Mouse (Mus musculus): Measurements from ENCODE around the gene Itih1.

Gene Itih1

DNA sequence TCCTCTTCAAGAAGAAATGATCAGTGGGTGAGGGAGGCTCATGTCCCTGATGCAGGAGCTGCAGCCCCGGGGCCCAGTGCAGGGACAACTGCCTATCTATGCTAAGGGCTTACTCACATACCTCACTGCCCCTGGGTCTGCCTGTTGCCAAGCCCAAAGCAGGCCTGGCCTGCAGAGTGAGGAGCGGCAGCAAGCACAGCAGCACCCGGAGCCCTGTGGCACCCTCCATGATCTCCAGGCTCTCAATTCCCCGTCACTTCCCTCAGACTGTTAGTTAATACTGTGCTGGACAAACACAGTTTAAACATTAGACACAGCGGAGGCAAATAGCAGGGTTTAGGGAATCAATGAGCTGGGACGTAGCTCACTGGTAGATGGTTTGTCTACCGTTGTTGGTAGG is at the start of gene Itih1:
Gene Itih1, minus strand, starts transcription at position 252 of the 400 bp plus-strand sequence.
- DNase-seq = no peak

DNA sequence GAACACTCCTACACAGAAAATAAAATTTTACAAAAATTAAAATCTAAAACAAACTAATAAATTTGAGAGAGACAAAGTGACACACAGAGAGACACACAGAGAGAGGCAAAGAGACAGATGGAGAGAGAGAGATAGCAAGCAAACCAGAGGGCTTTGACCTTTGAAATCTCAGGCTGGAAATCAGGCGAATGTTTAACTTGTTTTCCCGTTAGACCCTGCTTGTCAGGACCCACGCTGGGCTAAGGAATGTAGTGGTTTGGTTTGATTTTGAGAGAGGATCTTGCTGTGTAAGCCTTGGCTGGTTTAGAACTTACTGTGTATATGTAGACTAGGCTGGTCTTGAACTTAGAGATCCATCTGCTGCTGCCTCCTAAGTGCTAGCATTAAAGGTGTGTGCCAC is 33.1 kb upstream of the Itih1 start:
- no peak for DNase-seq

DNA sequence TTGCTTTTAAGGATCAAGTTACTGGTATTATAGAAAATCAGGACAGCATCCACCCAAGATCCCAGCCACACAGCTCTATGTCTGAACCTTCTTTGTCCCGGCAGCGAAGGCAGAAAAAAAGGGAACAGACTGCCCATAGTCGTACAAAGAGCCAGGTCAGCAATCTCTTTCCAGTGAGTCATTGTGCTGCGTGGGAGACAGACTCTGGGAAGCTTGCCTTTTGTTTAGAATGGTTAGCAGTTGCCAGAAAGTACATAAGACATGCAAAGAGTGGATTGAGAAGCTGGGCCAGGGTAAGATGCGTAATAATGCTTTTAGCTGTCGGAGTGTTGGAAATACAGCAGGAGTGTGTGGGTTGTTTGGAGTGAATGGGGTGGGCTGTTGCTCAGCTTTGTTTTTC is 31.1 kb upstream of the Itih1 start:
- DNase-seq = no peak

DNA sequence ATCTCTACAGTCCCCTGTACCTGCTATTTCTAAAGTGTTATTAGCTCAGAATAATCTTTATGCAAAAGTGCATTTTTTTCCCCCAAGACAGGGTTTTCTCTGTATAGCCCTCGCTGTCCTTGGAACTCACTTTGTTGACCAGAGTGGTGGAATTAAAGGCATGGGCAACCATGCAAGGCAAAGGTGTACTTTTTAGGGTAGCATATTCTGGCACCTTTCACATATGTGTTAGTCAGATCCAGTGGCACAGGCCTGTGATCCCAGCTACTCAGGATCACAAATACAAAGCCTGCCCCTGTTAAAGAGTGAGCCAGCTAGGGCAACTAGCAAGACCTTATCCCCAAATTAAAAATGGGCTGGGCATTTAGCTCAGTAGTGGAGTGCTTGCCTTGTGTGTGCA is 17.3 kb upstream of the Itih1 start:
- no peak for DNase-seq

DNA sequence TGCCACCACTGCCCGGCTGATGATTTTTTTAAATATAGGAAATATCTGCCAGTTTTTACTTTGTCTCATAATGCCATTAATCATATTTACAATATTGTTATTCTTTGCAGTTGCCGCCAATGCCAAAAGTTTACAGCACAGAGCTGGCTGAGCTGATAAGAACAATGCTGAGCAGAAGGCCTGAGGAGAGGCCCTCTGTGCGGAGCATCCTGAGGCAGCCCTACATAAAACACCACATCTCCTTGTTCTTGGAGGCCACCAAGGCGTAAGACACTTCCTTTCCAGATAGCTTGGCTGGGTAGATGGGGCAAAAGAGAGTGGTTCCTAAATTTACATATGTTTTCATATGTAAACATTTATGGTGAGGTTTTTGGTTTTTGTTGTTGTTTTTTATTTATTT is 15.9 kb upstream of the Itih1 start:
- no peak for DNase-seq

DNA sequence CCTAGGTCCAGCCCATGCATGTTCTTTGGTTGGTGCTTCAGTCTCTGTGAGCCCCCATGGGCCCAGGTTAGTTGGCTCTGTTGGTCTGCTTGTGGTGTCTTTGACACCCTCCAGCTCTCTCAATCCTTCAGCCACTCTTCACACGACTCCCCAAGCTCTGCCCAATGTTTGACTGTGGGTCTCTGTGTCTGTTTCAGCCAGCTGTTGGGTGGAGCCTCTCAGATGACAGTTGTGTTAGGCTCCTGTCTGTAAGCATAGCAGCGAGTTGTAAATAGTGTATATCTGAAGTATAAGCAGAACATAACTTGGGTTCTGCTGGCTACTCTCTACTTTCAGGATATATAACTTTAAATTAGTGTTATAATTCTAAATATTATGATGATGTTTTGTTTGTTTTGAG is 15.4 kb upstream of the Itih1 start:
- DNase-seq = no peak

DNA sequence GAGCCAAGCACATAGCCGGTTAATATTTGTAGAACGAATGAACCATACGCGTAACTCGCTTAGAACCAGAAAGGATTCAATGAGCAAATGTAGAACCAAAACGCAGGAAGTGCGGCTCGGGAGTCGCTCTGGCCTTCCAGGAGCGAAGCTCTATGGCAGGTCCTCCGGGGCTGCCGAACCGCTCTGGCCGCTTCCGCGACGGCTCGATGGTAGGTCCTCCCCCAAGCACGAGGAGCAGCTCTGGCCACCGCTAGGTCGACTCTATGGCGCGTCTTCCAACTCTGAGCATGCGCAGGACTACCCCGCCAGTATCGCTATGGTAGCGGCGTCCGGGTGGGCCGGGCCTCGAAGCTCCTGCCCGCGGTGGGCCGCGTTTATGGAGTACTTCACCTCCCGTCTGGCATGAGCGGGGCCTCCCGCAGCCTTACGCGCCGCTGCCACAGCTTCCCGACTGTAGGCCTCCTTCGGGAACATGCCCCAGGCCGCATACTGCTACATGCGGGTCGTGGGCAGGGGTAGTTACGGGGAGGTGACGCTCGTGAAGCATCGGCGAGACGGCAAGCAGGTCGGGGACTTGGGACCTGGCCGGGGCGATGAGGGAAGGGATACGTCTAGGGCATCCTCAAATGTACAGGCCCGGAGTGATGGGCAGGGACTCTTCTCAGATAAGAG is 8.2 kb upstream of the Itih1 start, which contains the start of gene Nek4:
Gene Nek4, plus strand, starts transcription at position 224 of the 672 bp plus-strand sequence.
- DNase-seq = peak; percentile 98

DNA sequence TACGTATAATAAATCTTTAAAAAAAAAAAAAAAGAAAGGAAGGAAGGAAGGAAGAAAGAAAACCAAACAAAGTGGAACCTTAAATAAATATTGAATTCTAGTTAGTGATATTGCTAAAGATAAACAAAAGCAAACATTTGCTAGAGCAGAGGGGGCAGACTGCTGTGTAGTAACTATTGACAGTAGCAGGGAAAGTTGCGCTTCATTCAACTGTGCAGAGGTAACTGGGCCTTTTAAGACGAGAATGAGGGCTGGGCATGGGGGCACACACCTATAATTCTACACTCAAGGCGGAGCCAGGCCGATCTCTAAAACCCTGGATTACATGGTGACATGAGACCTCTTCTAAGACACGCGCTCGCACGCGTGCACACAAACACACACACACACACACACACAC is 6.9 kb upstream of the Itih1 start:
- DNase-seq = no peak

DNA sequence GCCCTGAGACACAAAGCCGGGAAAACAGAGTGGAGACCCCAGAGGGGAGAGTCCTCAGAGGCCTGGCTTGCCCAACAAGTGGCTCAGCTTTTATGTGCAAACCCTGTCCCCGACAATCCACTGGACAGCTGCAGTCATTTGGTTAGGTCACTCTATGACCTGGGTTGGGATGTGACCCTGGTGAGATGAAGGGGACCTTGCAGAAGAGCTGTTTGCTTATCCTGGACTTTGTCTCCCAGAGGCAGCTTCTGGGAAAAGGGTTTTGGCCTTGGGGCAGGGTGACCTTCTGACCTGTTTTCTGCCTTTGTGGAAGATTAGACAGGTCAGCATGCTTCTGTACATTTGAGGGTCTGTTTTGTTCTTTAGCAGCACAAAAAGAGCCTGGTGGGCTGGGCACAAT is 1.7 kb upstream of the Itih1 start:
- DNase-seq = peak; percentile 49

DNA sequence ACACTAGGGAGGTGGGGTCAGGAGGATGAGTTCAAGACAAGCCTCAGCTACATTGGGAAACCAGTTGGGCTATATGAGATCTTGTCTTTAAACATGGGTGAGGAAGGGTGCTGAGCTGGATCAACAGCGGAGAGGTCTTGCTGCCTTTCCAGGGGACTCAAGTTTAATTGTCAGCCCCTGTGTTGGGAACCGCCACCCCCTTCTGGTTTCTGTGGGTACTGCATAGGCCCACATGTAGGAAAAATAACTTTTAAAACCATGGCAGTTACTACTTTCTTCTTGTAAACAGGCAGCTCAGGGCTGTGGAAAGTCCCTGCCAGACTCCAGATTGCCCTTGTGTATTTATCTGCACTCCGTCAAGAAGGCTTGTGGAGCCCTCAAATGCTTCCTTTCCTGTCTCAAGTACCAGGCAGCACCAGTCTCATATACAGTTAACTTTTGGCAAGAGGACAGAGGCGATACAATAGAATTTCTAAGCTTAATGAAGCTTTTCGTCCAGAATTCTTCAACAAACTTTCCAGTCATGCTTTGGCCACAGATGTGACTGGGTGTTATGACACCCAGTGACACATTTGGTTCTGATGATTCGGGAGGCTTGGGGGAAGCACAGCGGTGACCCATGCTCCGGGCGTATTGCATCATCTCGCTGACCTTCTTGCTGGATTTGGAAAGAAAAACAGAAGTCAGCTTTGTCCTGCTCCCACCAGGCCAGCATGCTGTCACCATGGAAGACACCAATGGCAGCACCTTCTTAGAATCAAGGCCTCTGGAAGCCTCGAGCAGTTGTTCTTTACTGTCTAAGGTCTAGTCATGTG is 978 bp upstream of the Itih1 start:
- DNase-seq = peak; percentile 56

DNA sequence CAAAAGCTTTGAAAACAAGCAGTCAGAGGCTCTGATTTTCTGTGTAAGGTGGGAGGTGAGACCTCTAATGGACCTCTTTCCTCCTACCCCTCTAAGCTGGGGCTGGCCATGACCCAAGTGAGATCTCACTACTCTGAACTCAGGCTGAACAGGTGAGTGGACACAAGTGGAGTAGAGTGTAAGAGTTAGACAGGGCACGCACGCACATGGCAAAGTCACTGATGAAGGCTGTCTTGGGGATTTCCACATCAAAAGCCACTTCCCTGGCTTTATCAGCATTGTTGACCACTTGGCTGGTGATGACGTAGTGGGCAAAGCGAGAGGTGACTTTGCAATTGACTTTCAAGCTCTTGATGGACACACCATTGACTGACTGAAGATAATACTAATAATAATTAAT is 835 bp downstream of the Itih1 start:
- DNase-seq = no peak

DNA sequence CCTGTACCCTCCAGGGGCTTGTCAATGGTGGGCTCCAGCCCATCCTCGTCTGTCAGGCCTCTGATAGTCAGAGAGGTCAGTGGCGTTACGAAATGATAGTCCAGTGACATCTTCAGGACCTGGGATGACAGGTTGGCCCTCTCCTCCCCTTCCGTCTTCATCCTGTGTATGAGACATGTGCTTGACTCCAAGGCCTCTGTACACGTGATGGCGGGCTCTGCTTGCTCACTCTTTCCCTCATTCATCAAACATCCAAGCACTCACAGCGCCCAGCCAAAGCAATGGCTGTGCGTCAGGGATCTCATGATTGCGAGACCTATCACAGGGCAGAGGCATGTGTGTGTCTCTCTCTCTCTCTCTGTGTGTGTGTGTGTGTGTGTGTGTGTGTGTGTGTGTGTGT is 9.7 kb downstream of the Itih1 start:
- DNase-seq = no peak

DNA sequence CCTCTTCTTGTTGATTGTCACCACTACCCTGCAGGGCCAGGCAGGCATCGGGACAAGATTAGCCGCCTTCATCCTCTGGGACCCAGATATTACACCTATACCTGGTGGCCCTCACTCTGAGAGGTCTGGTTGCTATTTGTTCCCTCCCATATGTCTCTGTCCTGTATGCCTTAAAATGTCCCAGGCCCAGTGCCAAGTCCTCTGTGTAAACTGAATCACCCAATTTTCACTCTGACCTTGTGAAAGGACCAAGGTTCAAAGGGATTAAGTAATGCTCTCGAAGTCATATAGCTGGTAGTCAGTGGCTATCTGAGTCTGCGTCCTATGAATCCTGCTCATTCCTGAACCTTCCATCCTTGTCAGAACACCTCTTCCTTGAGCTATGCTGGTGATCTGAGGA is 12.7 kb downstream of the Itih1 start:
- DNase-seq = no peak

DNA sequence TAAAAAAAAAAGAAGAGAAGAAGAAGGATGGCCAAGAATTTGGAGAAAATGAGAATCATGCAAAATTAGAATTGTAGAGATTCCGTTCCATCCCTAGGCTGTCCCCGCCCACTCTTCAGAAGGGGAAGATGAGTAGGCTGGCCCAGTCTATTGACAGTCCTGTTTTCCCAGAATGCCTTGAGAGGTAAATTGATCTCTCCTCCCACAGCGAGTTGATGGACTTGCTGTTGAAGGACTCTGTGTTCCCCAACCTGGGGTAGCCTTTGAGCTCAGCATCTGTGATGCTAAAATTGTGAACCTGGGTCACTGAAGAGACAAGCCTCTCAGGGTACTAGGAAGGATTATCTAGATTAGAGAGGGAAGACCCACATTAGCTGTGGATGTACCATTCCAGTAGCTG is 17.6 kb downstream of the Itih1 start:
- no peak for DNase-seq

DNA sequence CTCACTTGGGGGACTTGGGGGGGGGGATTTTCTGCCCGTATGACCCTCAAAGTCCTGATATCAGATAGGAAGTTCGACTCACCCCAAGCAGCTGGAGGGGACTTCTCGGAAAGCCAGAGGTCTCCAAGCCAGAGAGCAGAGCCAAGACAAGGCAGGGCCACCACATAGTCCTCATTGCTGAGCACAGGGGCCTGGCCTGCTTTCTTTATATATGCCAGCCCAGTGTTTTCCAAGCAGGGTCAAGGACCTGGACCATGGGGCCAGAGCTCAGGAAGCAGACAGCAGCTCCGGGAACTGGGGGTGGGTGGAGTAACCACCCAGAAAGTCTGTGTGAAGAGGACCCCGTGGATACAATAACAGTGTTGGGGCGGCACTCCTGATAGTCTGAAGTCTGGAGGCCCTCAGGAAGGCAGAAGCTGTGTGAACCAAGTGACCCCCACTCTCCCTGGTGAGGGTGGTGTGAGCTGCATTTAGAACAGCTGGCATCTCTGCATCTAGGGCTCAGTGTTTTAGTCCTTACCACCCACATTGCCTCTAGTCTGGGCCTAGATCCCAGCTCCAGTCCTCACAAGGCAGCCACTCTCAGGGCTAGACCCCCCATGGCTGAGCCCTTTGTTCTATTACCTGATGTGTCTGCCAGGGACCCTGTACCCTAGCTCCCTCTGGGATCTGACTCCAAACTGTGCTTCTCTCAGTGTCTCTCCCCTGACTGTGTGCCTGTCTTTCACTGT is 19.5 kb downstream of the Itih1 start, which contains the start of gene Itih3:
Gene Itih3, minus strand, starts transcription at position 386 of the 731 bp plus-strand sequence.
- DNase-seq = peak; percentile 33

DNA sequence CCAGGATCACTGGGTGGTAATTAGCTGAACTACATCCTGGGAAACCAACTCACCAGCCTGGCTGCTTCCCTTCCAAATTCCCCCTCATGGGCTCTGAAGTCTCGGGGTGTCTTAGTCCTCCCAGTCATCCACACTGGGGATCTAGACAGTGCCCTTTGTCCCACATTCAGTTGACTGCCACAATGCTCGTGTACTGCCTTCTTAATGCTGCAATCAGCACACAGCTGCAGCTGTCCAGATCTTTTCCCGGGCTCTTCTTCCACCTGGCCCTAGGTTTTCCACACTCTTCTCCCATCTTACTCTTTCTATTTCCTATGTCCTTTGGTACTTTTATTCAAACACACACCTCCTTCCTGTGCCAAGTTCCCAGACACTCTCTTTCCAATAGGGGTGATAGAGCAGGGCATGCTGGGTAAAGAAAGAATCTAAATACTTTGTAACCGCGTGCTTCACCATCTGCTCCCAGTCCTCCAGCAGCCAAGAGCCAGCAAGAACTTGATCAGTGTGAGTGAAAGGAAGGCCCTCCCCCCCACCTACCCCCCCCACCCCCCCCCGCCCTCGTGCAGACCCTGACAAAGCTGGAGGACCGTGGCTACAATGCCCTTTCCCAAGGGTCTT is 20.9 kb downstream of the Itih1 start:
- DNase-seq = no peak

DNA sequence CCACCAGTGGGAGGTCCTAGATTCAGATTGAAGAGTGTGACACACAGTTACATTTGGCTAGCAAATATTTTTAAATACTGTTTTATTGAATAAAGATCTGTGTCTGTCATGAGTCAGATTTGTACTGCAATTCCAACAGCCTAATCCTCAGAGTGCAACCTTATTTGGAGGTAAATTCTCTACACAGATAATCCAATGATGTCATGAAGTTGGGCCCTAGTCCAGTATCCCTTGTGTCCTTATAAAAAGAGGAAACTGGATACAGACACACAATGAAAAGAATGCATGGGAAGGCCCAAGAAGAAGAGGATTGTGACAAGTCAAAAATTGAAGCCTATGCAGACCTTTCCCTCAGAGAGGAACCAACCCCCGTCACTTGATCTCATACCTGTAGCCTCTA is 26.6 kb downstream of the Itih1 start:
- DNase-seq = no peak

DNA sequence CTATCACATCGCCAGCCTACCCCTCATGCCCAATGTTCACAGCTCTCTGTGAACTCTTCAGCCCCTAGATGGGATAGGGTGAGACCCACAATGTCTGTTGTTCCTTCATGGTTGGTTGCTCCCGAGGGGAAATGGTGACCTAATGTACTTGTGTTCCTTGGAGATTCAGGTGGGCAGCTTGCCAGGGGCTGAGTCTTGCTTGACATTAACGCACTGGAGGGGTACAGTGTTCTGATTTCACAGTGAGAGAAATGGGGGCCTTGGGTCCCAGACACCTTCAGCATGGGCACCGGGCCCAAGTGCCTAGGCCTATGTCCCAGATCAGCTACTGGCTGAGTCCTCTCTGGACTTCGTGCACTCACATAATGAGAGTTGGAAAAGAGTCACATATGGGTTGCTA is 29.7 kb downstream of the Itih1 start:
- no peak for DNase-seq

DNA sequence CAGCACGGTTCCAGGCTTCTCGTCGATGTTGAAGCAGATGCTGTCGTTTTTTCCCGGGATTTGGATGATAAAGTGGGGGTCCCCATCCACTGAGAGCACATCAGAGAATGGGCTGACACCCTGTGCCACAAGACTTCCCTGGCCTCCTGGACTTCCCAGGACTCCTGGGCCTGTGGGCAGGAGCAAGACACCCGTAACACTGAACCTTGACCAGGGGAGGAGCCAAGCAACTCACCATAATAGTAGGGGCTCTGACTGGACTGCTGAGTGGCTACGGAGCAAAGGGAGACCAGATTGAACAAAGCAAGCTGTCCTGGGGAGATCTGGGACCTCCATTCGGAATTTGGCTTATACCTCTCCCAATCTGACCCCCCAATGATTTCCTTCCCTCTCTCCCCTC is 30.4 kb downstream of the Itih1 start:
- no peak for DNase-seq

DNA sequence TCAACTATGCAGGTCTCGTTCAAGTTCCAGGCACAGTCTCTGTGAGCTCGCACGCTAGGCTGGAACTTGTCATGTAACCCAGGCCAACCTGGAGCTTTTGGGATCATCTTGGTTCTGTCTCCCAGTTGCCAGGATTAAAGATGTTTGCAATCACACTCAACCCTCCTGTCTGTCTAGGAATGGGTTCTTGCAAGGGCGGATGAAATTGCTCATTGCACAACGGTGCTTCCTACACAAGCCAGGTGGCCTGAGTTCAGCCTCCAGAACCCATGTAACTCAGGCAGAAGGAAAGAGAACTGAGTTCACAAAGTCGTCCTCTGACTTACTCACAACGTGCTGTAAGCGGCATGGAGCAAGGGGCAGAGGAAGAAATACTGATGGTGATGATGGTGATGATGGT is 31.9 kb downstream of the Itih1 start:
- no peak for DNase-seq

DNA sequence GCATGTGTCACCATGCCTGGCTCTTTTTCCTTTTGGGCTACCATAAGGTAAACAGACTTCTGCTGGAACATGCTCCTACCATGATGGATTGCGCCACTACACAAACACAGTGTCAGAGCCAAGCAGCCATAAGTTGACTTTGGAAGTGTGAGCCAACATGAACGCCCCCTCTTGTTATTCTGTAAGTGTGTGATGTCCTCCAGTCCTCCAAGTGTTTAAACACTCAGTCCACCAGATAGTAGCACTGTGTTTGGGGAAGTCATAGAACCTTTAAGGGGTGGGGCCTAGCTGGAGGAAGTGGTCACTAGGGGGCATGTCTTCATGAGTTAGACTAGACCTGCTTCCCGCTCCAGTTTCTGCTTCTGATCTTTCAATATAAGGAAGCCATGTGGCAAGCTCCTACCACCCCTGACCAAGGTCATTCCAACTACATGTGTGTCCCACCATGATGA is 35.2 kb downstream of the Itih1 start:
- no peak for DNase-seq

DNA sequence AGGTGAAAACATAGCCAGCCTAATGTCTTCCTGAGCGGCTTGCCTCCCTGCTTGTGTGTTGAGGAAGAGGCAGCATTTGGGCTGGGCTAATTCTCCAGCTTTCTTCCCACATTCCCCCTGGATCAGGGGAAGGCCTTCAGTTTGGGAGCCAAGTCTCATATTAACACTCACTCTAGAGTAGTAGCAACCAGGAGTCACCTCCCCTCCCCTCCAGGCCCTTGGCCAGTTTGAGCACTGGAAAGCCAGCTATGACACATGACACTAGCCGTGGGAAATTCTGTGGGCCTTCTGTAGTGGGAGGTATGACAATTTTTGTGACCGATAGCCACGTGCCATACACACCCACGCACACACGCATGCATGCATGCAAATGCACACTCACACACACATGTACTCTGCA is 37.1 kb downstream of the Itih1 start:
- DNase-seq = no peak

DNA sequence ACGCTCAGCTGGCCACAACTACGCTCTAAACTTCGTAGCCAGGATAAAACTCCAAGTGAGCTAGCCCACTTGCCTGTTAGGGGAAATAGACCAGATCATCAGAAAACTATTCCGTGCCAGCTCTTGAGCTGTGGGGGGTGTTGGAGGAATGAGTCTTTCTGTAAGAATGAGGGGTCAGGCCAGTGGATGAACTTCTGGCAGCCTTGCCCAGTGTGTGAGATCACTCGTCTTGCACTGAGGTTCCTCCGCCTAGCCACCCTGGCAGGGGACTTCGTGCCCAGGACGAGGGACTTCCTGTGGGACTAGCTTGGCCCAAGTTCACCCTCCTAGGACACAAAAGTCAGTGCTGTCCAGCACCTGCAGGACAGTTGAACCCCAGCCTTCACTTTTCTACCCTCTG is 38.8 kb downstream of the Itih1 start:
- DNase-seq = no peak
